Mouse (Mus musculus) midbrain, embryonic 13.5 days (tissue): ENCODE results near the gene Sppl2b. TPM values are rescaled to one million over a fixed set of nuclear protein-coding genes. Genes with fewer than 3 reads are reported as not detected.

Experiments
- ATAC-seq: fragments of 200-750 bp; cut with Nextera tagmentation; 2 replicates; pipeline ENCODE4 v1.8.0; 2017; ENCODE audit warnings: mild to moderate bottlenecking, moderate TSS enrichment, moderate library complexity
- H3K27ac ChIP-seq: fragments of 300-500 bp; sonication (generic); 2 replicates; pipeline ENCODE4 v1.5.1; 2015; ENCODE audit warnings: inconsistent platforms, mild to moderate bottlenecking, moderate library complexity
- H3K27me3 ChIP-seq: fragments of 300-500 bp; sonication (generic); 2 replicates; pipeline ENCODE4 v1.6.1; 2015; ENCODE audit warnings: mild to moderate bottlenecking, inconsistent platforms
- H3K36me3 ChIP-seq: fragments of 300-500 bp; sonication (generic); 2 replicates; pipeline ENCODE4 v1.6.1; 2015; ENCODE audit warnings: mild to moderate bottlenecking, inconsistent platforms
- H3K4me1 ChIP-seq: fragments of 300-500 bp; sonication (generic); replicated peaks from 2 replicates; pipeline ENCODE4 v1.6.1; 2015; ENCODE audit warnings: inconsistent platforms
- H3K4me2 ChIP-seq: fragments of 300-500 bp; sonication (generic); replicated peaks from 2 replicates; pipeline ENCODE4 v1.6.1; 2015; ENCODE audit warnings: moderate library complexity, mild to moderate bottlenecking, inconsistent platforms
- H3K4me3 ChIP-seq: fragments of 300-500 bp; sonication (generic); replicated peaks from 2 replicates; pipeline ENCODE4 v1.5.1; 2015; ENCODE audit warnings: mild to moderate bottlenecking, inconsistent platforms
- H3K9ac ChIP-seq: fragments of 300-500 bp; sonication (generic); replicated peaks from 2 replicates; pipeline ENCODE4 v1.6.1; 2015; ENCODE audit warnings: mild to moderate bottlenecking, inconsistent platforms
- H3K9me3 ChIP-seq: fragments of 300-500 bp; sonication (generic); 2 replicates; pipeline ENCODE4 v1.6.1; 2016; ENCODE audit warnings: mild to moderate bottlenecking, inconsistent platforms
- WGBS: fragments of 180-500 bp; shearing (Covaris S2); methylation state at CpG from one replicate; pipeline ENCODE4 v1.1.7; 2015; 5-methylcytosine and 5-hydroxymethylcytosine counted together
- polyA plus RNA-seq: library from polyadenylated mRNA; unstranded; fragments of >200 nt; fragmentation: Nextera tagmentation; extraction: Ambion mirVana; gene quantifications from 2 replicates; pipeline ENCODE4 v1.2.1, GENCODE M21; 2015

The Sppl2b gene
- polyA plus RNA-seq: 56.9 and 61.1 TPM in 2 replicates

DNA sequence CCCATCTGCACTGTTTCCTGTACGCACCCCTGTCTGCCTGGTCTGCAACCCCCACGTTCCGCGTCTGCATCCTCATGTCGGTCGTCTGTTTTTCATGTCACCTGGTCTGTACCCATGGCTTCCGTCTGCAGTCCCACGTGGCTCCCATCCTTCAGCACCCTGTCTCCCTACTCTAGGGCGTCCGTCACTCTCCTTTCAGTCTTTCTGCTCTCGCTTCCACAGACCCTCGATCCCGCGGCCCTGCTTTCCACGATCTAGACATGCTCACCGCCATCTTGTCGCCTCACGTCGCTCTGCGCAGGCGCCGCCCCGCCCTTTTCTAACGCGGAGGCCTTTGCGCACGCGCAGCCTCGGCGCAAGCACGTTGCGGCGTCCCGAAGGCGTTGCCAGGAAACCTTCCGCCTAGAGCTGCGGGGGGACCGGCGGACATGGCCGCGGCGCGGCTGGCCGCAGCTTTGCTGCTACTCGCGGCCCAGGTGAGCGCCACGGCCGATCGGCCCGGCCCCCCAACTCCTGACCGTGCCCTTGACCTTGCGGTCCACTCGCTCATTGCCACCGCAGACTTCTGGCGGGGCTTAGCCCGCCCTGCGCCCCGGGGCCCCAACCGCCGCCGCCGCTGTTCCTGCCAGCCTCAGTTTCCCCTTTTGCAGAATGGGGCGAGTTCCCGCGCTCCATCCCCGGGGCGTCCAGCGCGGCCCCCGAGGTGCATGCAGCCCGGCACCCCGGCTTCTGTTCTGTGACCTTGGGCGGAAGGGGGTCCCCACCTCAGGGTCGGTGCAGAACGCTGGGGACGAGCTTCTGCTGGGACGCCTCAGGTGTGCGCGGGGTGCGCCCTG, at the start of gene Sppl2b, which contains the start of gene Lsm7:
Gene Sppl2b, plus strand, starts transcription at position 363 of the 836 bp plus-strand sequence.
Gene Lsm7, minus strand, starts transcription at position 297 of the 836 bp plus-strand sequence.
- peak within 1 kb of the TSS; percentile 95 for H3K9ac ChIP-seq
- under 1% methylated on average over 77 of the region's 81 CpGs for WGBS
- peak within 1 kb of the TSS; percentile 100 for H3K4me2 ChIP-seq
- peak; percentile 83 for ATAC-seq
- H3K4me3 ChIP-seq: peak within 1 kb of the TSS; percentile 93
- H3K27me3 ChIP-seq: no peaks in the 10 kb centered on the region
- peaks cover 33% of the 10 kb centered on the region for H3K36me3 ChIP-seq
- H3K4me1 ChIP-seq: peaks cover 42% of the 10 kb centered on the region
- peak within 1 kb of the TSS; percentile 67 for H3K27ac ChIP-seq
- no peaks in the 10 kb centered on the region for H3K9me3 ChIP-seq

DNA sequence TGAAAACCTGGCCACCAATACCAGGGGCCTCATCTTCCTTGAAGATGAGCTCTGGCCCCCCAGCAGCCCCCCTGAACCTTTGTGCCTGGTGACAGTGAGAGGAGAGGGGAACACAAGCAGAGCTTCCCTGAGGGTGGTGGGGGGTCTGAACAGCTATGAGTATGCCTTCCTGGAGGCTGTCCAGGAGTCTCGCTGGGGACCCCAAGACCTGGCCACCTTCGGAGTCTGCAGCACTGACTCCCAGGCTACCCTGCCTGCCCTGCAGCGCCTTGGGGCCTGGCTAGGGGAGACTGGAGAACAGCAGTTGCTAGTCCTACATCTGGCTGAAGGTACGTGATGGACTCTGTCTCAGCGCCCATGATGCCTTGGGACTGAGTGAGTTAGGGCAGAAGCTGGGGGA, 49.8 kb upstream of the Sppl2b start:
- Histone ChIP-seq H3K4me2 (no peak overlapping the region), H3K9me3 (no peaks in the 10 kb centered on the region), H3K4me1 (peaks cover 47% of the 10 kb centered on the region), H3K27ac (no peak overlapping the region), H3K27me3 (peaks cover 46% of the 10 kb centered on the region), H3K9ac (0 out of 2 replicates have a peak overlapping the region, but pooled peaks have one; percentile 19), H3K4me3 (no peak overlapping the region), H3K36me3 (peaks cover 46% of the 10 kb centered on the region)
- WGBS: 78% methylated on average over 5 of the region's 5 CpGs
- no peak for ATAC-seq

DNA sequence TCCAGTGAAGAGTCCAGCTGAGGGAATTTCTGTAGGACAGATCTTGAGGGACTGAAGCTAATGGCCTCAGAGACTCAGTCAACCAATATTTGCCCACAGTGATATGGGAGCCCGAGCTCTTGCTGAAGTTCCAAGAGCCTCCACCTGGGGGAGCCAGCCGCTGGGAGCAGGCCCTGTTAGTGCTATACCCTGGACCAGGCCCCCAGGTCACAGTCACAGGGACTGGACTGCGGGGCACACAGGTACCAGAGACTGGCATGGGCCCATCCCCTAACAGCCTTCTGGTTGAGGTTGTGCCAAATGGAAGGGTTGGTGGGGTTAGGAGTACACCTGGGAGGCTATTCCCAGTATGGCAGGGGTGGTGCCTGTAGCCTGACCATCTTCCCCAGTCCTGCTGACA, 49.1 kb upstream of the Sppl2b start:
- Histone ChIP-seq H3K27me3 (peaks cover 52% of the 10 kb centered on the region), H3K9me3 (no peaks in the 10 kb centered on the region), H3K9ac (peak overlapping the region; percentile 78; the same call in 1 of the 2 replicates), H3K4me1 (peaks cover 45% of the 10 kb centered on the region), H3K4me2 (peak overlapping the region; percentile 84; the same call in 1 of the 2 replicates), H3K4me3 (0 out of 2 replicates have a peak overlapping the region, but pooled peaks have one; percentile 46), H3K36me3 (peaks cover 46% of the 10 kb centered on the region), H3K27ac (no peak overlapping the region)
- peak; percentile 41 for ATAC-seq
- WGBS: 25% methylated on average over 3 of the region's 3 CpGs

DNA sequence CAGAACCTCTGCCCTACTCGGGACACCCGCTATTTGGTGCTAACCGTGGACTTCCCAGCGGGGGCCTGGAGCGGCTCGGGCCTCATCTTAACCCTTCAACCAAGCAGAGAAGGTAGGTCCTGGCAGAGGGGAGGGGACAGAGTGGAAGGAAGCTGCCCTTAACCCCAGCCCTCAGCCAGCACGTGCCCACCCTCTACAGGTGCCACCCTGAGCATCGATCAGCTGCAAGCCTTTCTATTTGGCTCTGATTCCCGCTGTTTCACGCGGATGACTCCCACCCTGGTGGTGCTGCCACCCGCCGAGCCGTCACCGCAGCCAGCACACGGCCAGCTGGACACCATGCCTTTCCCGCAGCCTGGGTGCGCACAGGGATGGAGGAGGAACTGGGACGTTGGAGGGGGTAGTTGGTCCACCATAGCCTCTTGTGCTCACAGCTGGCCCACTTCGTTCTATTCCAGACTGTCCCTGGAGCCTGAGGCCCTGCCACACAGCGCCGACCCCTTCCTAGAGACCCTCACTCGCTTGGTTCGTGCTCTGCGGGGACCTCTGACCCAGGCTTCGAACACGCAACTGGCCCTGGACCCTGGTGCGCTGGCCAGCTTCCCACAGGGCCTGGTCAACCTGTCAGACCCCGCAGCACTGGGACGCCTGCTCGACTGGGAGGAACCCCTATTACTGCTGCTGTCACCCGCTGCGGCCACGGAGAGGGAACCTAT, 48.6 kb upstream of the Sppl2b start:
- WGBS: 37% methylated on average over 34 of the region's 34 CpGs
- peak; percentile 8; the same call in 1 of the 2 replicates for ATAC-seq
- Histone ChIP-seq H3K4me3 (peak overlapping the region; percentile 46), H3K36me3 (peaks cover 40% of the 10 kb centered on the region), H3K4me1 (peaks cover 45% of the 10 kb centered on the region), H3K27ac (peak overlapping the region; percentile 87), H3K27me3 (peaks cover 56% of the 10 kb centered on the region), H3K9ac (peak overlapping the region; percentile 78), H3K4me2 (peak overlapping the region; percentile 84), H3K9me3 (no peaks in the 10 kb centered on the region)

DNA sequence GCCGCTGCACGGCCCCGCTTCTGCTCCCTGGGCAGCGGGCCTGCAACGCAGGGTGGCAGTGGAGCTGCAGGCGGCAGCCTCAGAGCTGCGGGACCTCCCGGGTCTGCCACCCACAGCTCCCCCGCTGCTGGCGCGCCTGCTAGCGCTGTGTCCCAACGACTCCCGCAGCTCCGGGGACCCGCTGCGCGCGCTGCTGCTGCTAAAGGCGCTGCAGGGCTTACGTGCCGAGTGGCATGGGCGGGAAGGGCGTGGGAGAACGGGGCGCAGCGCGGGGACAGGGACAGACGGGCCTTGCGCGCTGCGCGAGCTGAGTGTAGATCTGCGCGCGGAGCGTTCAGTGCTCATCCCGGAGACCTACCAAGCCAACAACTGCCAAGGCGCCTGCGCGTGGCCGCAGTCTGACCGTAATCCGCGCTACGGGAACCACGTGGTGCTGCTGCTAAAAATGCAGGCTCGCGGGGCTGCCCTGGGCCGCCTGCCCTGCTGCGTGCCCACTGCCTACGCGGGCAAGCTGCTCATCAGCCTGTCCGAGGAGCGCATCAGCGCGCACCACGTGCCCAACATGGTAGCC, 47.9 kb upstream of the Sppl2b start:
- Histone ChIP-seq H3K4me3 (peak overlapping the region; percentile 46), H3K27me3 (peaks cover 56% of the 10 kb centered on the region), H3K9ac (peak overlapping the region; percentile 78), H3K4me2 (peak overlapping the region; percentile 84), H3K36me3 (peaks cover 33% of the 10 kb centered on the region), H3K4me1 (peaks cover 45% of the 10 kb centered on the region), H3K27ac (peak overlapping the region; percentile 87), H3K9me3 (no peaks in the 10 kb centered on the region)
- under 1% methylated on average over 55 of the region's 58 CpGs for WGBS
- peak; percentile 86 for ATAC-seq

DNA sequence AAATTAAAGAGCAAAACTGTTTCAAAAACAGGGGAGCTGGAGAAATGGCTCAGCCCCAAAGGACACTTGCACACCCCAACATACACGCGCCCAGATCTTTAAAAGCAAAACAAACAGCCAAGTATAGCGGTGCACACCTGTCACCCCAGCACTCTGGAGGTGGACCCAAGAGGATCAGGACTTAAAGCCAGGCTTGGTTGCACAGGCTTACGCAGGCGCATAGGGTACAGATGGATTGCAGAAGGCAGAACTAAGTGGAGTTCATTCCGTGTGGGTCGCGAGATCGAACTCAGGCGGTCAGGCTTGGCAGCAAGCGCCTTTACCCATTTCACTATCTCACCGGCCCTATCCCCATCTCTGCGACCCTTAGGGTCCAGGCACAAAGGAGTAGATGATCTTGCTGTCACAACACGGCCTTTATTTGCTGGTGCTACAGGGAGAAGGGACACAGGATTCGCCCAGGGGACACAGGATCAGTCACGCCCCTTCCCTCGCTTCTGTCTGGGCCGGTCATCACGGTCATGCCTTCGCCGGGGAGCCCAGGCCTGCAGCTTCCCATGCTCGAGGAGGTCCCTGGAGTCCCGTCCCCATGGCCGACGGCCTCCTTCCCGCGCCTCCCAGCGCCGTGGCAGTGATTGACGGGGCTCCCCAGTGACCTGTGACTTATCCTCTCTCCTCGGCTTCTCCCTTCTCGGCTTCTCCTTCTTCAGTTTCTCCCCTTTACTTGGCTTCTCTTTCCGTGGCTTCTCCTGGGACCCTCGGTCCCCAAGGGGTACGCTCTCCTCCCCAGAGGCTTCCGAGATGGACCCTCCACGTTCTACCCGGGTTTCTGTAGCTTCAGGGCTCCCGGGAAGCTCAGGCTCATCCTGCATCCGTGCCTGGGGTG, 46.7 kb upstream of the Sppl2b start:
- Histone ChIP-seq H3K9ac (peak overlapping the region; percentile 48), H3K36me3 (peaks cover 21% of the 10 kb centered on the region), H3K4me2 (peak overlapping the region; percentile 84), H3K4me3 (peak overlapping the region; percentile 19), H3K9me3 (no peaks in the 10 kb centered on the region), H3K27me3 (peaks cover 61% of the 10 kb centered on the region), H3K27ac (no peak overlapping the region), H3K4me1 (peaks cover 45% of the 10 kb centered on the region)
- no peak for ATAC-seq
- 13% methylated on average over 40 of the region's 40 CpGs for WGBS

DNA sequence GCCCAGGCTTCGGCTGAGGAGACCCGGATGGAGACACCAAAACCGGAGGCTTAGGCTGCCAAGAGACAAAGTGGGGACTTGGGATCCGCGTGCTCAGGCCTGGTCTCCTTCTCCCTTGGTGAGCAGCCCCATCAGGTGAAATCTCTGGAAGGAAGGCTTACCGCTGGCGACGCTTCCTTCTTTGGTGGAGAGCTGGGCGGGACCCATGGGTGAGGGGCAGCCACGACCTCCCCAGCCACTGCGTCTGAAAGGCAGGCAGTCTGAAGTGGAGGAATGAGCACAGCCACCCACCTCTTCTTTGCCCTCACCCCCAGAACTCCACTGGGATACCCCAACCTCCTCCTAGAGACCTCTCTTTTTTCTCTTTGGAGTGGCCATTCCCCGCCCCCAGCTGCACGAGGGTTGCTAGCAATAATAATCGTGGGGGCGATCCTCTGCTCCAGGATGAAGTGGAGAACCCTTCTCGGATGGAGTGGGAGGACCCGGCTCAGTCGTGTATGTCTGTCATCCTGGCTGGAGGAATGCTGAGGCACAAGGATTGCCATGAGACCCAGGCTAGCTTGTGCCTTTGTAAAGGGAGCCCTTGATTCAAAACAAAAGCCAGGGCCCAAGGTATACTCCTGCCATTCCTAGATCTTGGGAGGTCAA, 46.0 kb upstream of the Sppl2b start:
- ATAC-seq: no peak
- Histone ChIP-seq H3K4me3 (peak overlapping the region; percentile 19), H3K4me2 (peak overlapping the region; percentile 38), H3K9ac (peak overlapping the region; percentile 48), H3K36me3 (peaks cover 14% of the 10 kb centered on the region), H3K4me1 (peaks cover 45% of the 10 kb centered on the region), H3K27me3 (peaks cover 61% of the 10 kb centered on the region), H3K27ac (no peak overlapping the region), H3K9me3 (no peaks in the 10 kb centered on the region)
- 10% methylated on average over 18 of the region's 18 CpGs for WGBS

DNA sequence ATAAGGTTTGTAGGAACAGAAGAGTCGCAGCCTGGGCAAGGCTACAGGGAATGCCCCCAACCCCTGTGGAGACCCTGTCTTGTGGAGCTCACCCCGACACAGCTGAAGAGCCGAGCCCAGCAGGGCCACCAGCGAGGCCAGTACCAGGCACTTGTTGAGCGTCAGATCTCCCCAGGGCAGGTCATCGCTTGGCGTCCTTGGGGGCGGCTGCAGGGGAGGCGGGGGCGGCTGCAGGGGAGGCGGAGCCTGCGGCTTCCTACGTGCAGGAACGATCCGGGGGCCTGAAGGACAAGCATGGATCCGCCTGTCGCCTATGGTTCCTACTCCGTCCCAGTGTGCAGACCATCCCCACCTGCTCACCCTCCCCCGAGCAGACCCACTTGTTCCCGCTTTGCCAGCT, 45.0 kb upstream of the Sppl2b start:
- Histone ChIP-seq H3K9ac (peak overlapping the region; percentile 28; the same call in 1 of the 2 replicates), H3K27me3 (peaks cover 52% of the 10 kb centered on the region), H3K36me3 (peaks cover 4% of the 10 kb centered on the region), H3K4me2 (0 out of 2 replicates have a peak overlapping the region, but pooled peaks have one; percentile 12), H3K4me1 (peaks cover 45% of the 10 kb centered on the region), H3K4me3 (no peak overlapping the region), H3K27ac (no peak overlapping the region), H3K9me3 (no peaks in the 10 kb centered on the region)
- WGBS: 7% methylated on average over 20 of the region's 20 CpGs
- ATAC-seq: no peak

DNA sequence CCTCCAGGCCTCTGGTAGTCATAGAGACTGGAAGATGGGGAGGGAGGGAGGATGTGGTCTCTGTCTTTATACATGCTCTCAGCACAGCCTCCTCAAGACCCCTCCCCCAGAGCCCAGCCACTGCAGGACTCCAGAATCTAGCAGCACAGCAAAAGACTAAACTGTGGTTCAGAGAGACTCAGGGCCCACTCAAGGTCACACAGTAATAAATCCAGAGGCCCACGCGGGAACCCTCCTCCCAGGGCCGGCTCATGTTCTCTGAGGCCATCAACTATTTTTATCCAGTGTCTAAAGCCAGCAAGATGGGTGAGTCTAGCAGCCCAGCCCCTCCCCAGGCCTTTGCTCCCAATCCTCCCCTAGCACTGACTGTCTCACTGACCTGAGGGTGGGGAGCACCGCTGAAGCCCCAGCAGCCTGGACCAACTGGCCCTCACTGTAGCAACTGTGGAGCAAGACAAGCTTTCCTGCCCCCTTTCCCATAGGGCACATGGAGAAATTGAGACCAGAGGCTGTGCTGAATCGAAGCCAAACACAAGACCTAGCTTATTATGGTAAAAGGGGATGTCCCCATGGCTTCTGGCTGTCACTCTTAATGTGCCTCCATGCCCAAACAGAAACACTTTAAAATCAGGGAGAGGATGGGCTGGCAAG, 42.6 kb upstream of the Sppl2b start:
- no peak for ATAC-seq
- Histone ChIP-seq H3K9ac (no peak overlapping the region), H3K4me1 (peaks cover 25% of the 10 kb centered on the region)

DNA sequence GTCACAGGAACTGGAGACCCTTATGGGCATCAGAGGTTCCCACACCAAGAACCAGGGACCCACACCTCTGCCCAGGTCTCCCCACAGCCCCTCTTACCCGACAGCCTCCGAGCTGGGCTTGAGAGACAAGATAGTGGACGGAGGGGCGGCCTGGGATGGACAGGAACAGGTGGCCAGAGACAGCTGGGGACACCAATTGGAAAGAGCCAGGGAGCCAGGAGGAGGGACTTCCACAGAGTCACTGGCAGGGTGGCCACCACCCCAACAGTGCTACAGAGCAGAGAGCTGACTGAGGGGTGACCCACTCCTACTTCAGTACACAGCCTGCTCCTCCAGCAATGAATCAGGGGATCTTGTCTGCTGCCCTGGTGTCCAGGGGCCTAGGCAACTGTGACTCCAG, 41.7 kb upstream of the Sppl2b start, which contains the start of gene Jsrp1:
Gene Jsrp1, minus strand, starts transcription at position 133 of the 400 bp plus-strand sequence.
- WGBS: 78% methylated on average over 4 of the region's 4 CpGs
- H3K4me1 ChIP-seq: peaks cover 17% of the 10 kb centered on the region
- H3K9ac ChIP-seq: no peak within 1 kb of the TSS
- H3K4me2 ChIP-seq: no peak within 1 kb of the TSS
- H3K4me3 ChIP-seq: no peak within 1 kb of the TSS
- no peak for ATAC-seq
- no peaks in the 10 kb centered on the region for H3K9me3 ChIP-seq
- no peak within 1 kb of the TSS for H3K27ac ChIP-seq
- peaks cover 34% of the 10 kb centered on the region for H3K27me3 ChIP-seq
- H3K36me3 ChIP-seq: no peaks in the 10 kb centered on the region

More for the DNA sequence above, 42.6 kb upstream of the Sppl2b start:
- 72% methylated on average over 5 of the region's 5 CpGs for WGBS
- no peaks in the 10 kb centered on the region for H3K9me3 ChIP-seq
- H3K36me3 ChIP-seq: no peaks in the 10 kb centered on the region
- H3K27ac ChIP-seq: no peak overlapping the region
- H3K27me3 ChIP-seq: peaks cover 38% of the 10 kb centered on the region
- H3K4me2 ChIP-seq: no peak overlapping the region
- H3K4me3 ChIP-seq: no peak overlapping the region
